Mouse (Mus musculus): ENCODE results near the gene Rnaset2a.
"Not testable (repeated sequence)": the region's sequence is repeated elsewhere in the genome, so short reads cannot be mapped to it uniquely, and the experiment has no call there.

- TF ChIP-seq CTCF, POLR2A (IDR thresholded peaks at IDR 0.05; ENCODE audit: insufficient read depth, low read depth, low read length): not testable (repeated sequence)
Observed at GRCm38 (mm10) chr17:8146931-8147330, 966 bp downstream of the Rnaset2a start.

All from olfactory bulb, adult 2 months (tissue).